Comparison of ENCODE assay signal across 8 mouse cellular contexts in genomic region chr8:123978166-123978838, GRCm38 (mm10). TPM values are rescaled to one million over a fixed set of nuclear protein-coding genes. Genes with fewer than 3 reads are reported as not detected.
DNase-seq lines count a peak whose midpoint lies in the region; ATAC-seq and TF ChIP-seq lines count a peak whose summit lies in the region.

No protein-coding gene starts in this region.

- no peaks in the 10 kb centered on the region for H3K9me3 ChIP-seq in forebrain, embryonic 14.5 days (replicated peaks; ENCODE audit: control insufficient read depth, low read length)
- H3K9me3 ChIP-seq in forebrain, embryonic 12.5 days: no peaks in the 10 kb centered on the region

- H3K36me3 ChIP-seq in forebrain, embryonic 14.5 days (ENCODE audit: control insufficient read depth, insufficient read depth, low read length): no peaks in the 10 kb centered on the region
- H3K36me3 ChIP-seq in forebrain, embryonic 12.5 days (replicated peaks): no peaks in the 10 kb centered on the region

- intact Hi-C loops in heart, postnatal 10 days (cut with DNase I): no loop called here
- intact Hi-C loops in left cerebral cortex, postnatal 10 days (cut with DNase I): loop anchor here (2.0 kb wide), 1 partner anchor 72 kb away; no protein-coding TSS in a partner anchor
- intact Hi-C loops in left cerebral cortex, adult 2 months (cut with DNase I): no loop called here

- no peak overlapping the region for H3K4me2 ChIP-seq in forebrain, embryonic 14.5 days (ENCODE audit: low read length)
- no peak overlapping the region for H3K4me2 ChIP-seq in forebrain, embryonic 12.5 days

- H3K27me3 ChIP-seq in forebrain, embryonic 14.5 days (replicated peaks; ENCODE audit: control insufficient read depth, insufficient read depth, low read length): no peaks in the 10 kb centered on the region
- H3K27me3 ChIP-seq in forebrain, embryonic 12.5 days: peaks cover 4% of the 10 kb centered on the region; the same call in 1 of the 2 replicates

- H3K9ac ChIP-seq in forebrain, embryonic 14.5 days (ENCODE audit: low read length): no peak overlapping the region; the same call in 1 of the 2 replicates
- no peak overlapping the region for H3K9ac ChIP-seq in forebrain, embryonic 12.5 days

- ATAC-seq in forebrain, embryonic 14.5 days: no peak
- no peak for ATAC-seq in forebrain, embryonic 12.5 days (ENCODE audit: low FRiP score)
- peak; percentile 7; the same call in 1 of the 2 replicates for ATAC-seq in megakaryocyte-erythroid progenitor cell, adult 5-6 weeks (replicated peaks; ENCODE audit: low FRiP score, low TSS enrichment, poor library complexity, severe bottlenecking)

- H3K27ac ChIP-seq in forebrain, embryonic 14.5 days (ENCODE audit: low read depth, low read length): no peak overlapping the region
- H3K27ac ChIP-seq in forebrain, embryonic 12.5 days: no peak overlapping the region
- no peak overlapping the region for H3K27ac ChIP-seq in left cerebral cortex, adult 2 months

- DNase-seq in forebrain, embryonic 14.5 days (ENCODE audit: low spot score): peak; percentile 40
- peak; percentile 57 for DNase-seq in testis, postnatal 10 days (ENCODE audit: low spot score)
- no peak for DNase-seq in testis, postnatal 14 days (ENCODE audit: low spot score)
- DNase-seq in heart, postnatal 10 days: peak; percentile 73 to 79
- no peak for DNase-seq in left cerebral cortex, postnatal 10 days (ENCODE audit: extremely low spot score in 1 of 2, low spot score in 2 of 2)
- DNase-seq in left cerebral cortex, adult 2 months (ENCODE audit: extremely low spot score in 1 of 2, low spot score in 2 of 2): no peak

- TF ChIP-seq CTCF in left cerebral cortex, adult 2 months (IDR thresholded peaks at IDR 0.05): no peak

- WGBS in forebrain, embryonic 14.5 days: 66% methylated on average over 14 of the region's 14 CpGs
- WGBS in forebrain, embryonic 12.5 days: 80% methylated on average over 14 of the region's 14 CpGs

- H3K4me1 ChIP-seq in forebrain, embryonic 14.5 days (ENCODE audit: control insufficient read depth, insufficient read depth, low read length): peaks cover 10% of the 10 kb centered on the region
- H3K4me1 ChIP-seq in forebrain, embryonic 12.5 days: peaks cover 17% of the 10 kb centered on the region; the same call in 1 of the 2 replicates

- no peak overlapping the region for H3K4me3 ChIP-seq in forebrain, embryonic 14.5 days (ENCODE audit: low read depth, low read length)
- H3K4me3 ChIP-seq in forebrain, embryonic 12.5 days (replicated peaks): no peak overlapping the region
- H3K4me3 ChIP-seq in left cerebral cortex, adult 2 months: no peak overlapping the region

RNA-seq across cellular contexts. Expression of gene Abcb10, which starts 4.6 kb away (rescaled TPM):
- polyA plus RNA-seq in forebrain, embryonic 14.5 days (2014; fragmentation: Nextera tagmentation; extraction: Ambion mirVana): 11.1 and 11.5 TPM in 2 replicates
- 16.1 and 17.3 TPM in 2 replicates for polyA plus RNA-seq in forebrain, embryonic 12.5 days (2016; fragmentation: Nextera tagmentation; extraction: Ambion mirVana)
- total RNA-seq in heart, postnatal 10 days (2021): 10 to 100 TPM; 39.6 to 45.6 TPM
- 45.7 and 47.9 TPM in 2 replicates for total RNA-seq in megakaryocyte-erythroid progenitor cell, adult 5-6 weeks (2014; fragmentation: Nextera tagmentation)
- 23.8 and 39.0 TPM in 2 replicates for total RNA-seq in megakaryocyte-erythroid progenitor cell, adult 5-6 weeks (2017)
- total RNA-seq in left cerebral cortex, postnatal 10 days (2021): 10 to 100 TPM; 16.4 to 20.0 TPM
- total RNA-seq in left cerebral cortex, adult 2 months (2021): 10 to 100 TPM; 16.3 to 16.5 TPM

RNA-seq across cellular contexts. Expression of gene Nup133, which starts 29.2 kb away (rescaled TPM):
- polyA plus RNA-seq in forebrain, embryonic 14.5 days (2014; fragmentation: Nextera tagmentation; extraction: Ambion mirVana): 34.3 and 35.3 TPM in 2 replicates
- 50.3 and 56.2 TPM in 2 replicates for polyA plus RNA-seq in forebrain, embryonic 12.5 days (2016; fragmentation: Nextera tagmentation; extraction: Ambion mirVana)
- total RNA-seq in heart, postnatal 10 days (2021): 10 to 100 TPM; 14.5 to 14.6 TPM
- total RNA-seq in megakaryocyte-erythroid progenitor cell, adult 5-6 weeks (2014; fragmentation: Nextera tagmentation): 37.6 and 47.2 TPM in 2 replicates
- 35.7 and 36.3 TPM in 2 replicates for total RNA-seq in megakaryocyte-erythroid progenitor cell, adult 5-6 weeks (2017)
- total RNA-seq in left cerebral cortex, postnatal 10 days (2021): 10 to 100 TPM; 24.8 to 25.4 TPM
- 10 to 100 TPM; 22.6 to 25.6 TPM for total RNA-seq in left cerebral cortex, adult 2 months (2021)

RNA-seq across cellular contexts. Expression of gene Taf5l, which starts 42.9 kb away (rescaled TPM):
- polyA plus RNA-seq in forebrain, embryonic 14.5 days (2014; fragmentation: Nextera tagmentation; extraction: Ambion mirVana): 31.1 and 36.0 TPM in 2 replicates
- 38.7 and 39.8 TPM in 2 replicates for polyA plus RNA-seq in forebrain, embryonic 12.5 days (2016; fragmentation: Nextera tagmentation; extraction: Ambion mirVana)
- 10 to 100 TPM; 22.0 to 24.9 TPM for total RNA-seq in heart, postnatal 10 days (2021)
- total RNA-seq in megakaryocyte-erythroid progenitor cell, adult 5-6 weeks (2014; fragmentation: Nextera tagmentation): 58.2 and 60.6 TPM in 2 replicates
- total RNA-seq in megakaryocyte-erythroid progenitor cell, adult 5-6 weeks (2017): 34.3 and 52.8 TPM in 2 replicates
- total RNA-seq in left cerebral cortex, postnatal 10 days (2021): 10 to 100 TPM; 23.7 to 25.2 TPM
- 10 to 100 TPM; 22.8 to 24.2 TPM for total RNA-seq in left cerebral cortex, adult 2 months (2021)

RNA-seq across cellular contexts. Expression of gene Urb2, which starts 43.0 kb away (rescaled TPM):
- 3.9 and 4.2 TPM in 2 replicates for polyA plus RNA-seq in forebrain, embryonic 14.5 days (2014; fragmentation: Nextera tagmentation; extraction: Ambion mirVana)
- 6.5 and 7.7 TPM in 2 replicates for polyA plus RNA-seq in forebrain, embryonic 12.5 days (2016; fragmentation: Nextera tagmentation; extraction: Ambion mirVana)
- 1 to 10 TPM; 7.0 to 8.6 TPM for total RNA-seq in heart, postnatal 10 days (2021)
- 25.4 and 36.2 TPM in 2 replicates for total RNA-seq in megakaryocyte-erythroid progenitor cell, adult 5-6 weeks (2014; fragmentation: Nextera tagmentation)
- 28.0 and 28.1 TPM in 2 replicates for total RNA-seq in megakaryocyte-erythroid progenitor cell, adult 5-6 weeks (2017)
- total RNA-seq in left cerebral cortex, postnatal 10 days (2021): 10 to 100 TPM; 11.3 to 11.5 TPM
- 10 to 100 TPM; 11.4 to 13.0 TPM for total RNA-seq in left cerebral cortex, adult 2 months (2021)

Comparison
In these comparisons a context has a peak if more than half of its experiments do, and no peak if none do; other contexts are left out.
1. DNase-seq: peak in forebrain, embryonic 14.5 days (single experiment), testis, postnatal 10 days (single experiment) and heart, postnatal 10 days (2 of 2); none in testis, postnatal 14 days (single experiment), left cerebral cortex, postnatal 10 days (0 of 2) and left cerebral cortex, adult 2 months (0 of 2).